Comparison of ENCODE assay signal across 14 mouse cellular contexts in genomic region chr4:150846316-150846715, GRCm38 (mm10).
"Had no signal": no experiment of that assay in that cellular context is flagged by ENCODE, and none has a peak within 500 bp of the region (broad histone marks: within the 10 kb centered on the region; RNA-seq: fewer than 3 reads in every experiment).

No protein-coding gene starts in this region.

- H3K4me3 ChIP-seq: left cerebral cortex, adult 2 months; limb, embryonic 10.5 days; liver, embryonic 15.5 days; neural tube, embryonic 12.5 days; stomach, embryonic 15.5 days had no signal

- H3K4me1 ChIP-seq: liver, embryonic 15.5 days; stomach, embryonic 15.5 days had no signal

- H3K9ac ChIP-seq: liver, embryonic 15.5 days; neural tube, embryonic 12.5 days; stomach, embryonic 15.5 days had no signal

- ATAC-seq: lung, postnatal 0 days had no signal

- H3K4me2 ChIP-seq: liver, embryonic 11.5 days; liver, embryonic 15.5 days; neural tube, embryonic 12.5 days; stomach, embryonic 15.5 days had no signal

- H3K27me3 ChIP-seq: liver, embryonic 15.5 days; neural tube, embryonic 12.5 days; stomach, embryonic 15.5 days had no signal

- H3K9me3 ChIP-seq: limb, embryonic 10.5 days; liver, embryonic 15.5 days; neural tube, embryonic 12.5 days; stomach, embryonic 15.5 days had no signal

- DNase-seq: kidney, adult 8-10 months; kidney, postnatal 25 days; lung, adult 2 months; lung, postnatal 36 days; right cerebral cortex, postnatal 14 days; thymus, adult 2 months; thymus, postnatal 36 days had no signal

- H3K27ac ChIP-seq: left cerebral cortex, adult 2 months; limb, embryonic 10.5 days; liver, embryonic 15.5 days; neural tube, embryonic 12.5 days; stomach, embryonic 15.5 days had no signal

- H3K36me3 ChIP-seq: limb, embryonic 10.5 days; liver, embryonic 15.5 days; neural tube, embryonic 12.5 days; stomach, embryonic 15.5 days had no signal
